Mouse (Mus musculus) midbrain, embryonic 13.5 days (tissue): ENCODE results near the gene Creb3l2. TPM values are rescaled to one million over a fixed set of nuclear protein-coding genes. Genes with fewer than 3 reads are reported as not detected.

Experiments used
- ATAC-seq: fragments of 200-750 bp; cut with Nextera tagmentation; 2 replicates; pipeline ENCODE4 v1.8.0; 2017; ENCODE audit warnings: mild to moderate bottlenecking, moderate TSS enrichment, moderate library complexity
- H3K27ac ChIP-seq: fragments of 300-500 bp; sonication (generic); 2 replicates; pipeline ENCODE4 v1.5.1; 2015; ENCODE audit warnings: inconsistent platforms, mild to moderate bottlenecking, moderate library complexity
- H3K27me3 ChIP-seq: fragments of 300-500 bp; sonication (generic); 2 replicates; pipeline ENCODE4 v1.6.1; 2015; ENCODE audit warnings: mild to moderate bottlenecking, inconsistent platforms
- H3K36me3 ChIP-seq: fragments of 300-500 bp; sonication (generic); 2 replicates; pipeline ENCODE4 v1.6.1; 2015; ENCODE audit warnings: mild to moderate bottlenecking, inconsistent platforms
- H3K4me1 ChIP-seq: fragments of 300-500 bp; sonication (generic); replicated peaks from 2 replicates; pipeline ENCODE4 v1.6.1; 2015; ENCODE audit warnings: inconsistent platforms
- H3K4me2 ChIP-seq: fragments of 300-500 bp; sonication (generic); replicated peaks from 2 replicates; pipeline ENCODE4 v1.6.1; 2015; ENCODE audit warnings: moderate library complexity, mild to moderate bottlenecking, inconsistent platforms
- H3K4me3 ChIP-seq: fragments of 300-500 bp; sonication (generic); replicated peaks from 2 replicates; pipeline ENCODE4 v1.5.1; 2015; ENCODE audit warnings: mild to moderate bottlenecking, inconsistent platforms
- H3K9ac ChIP-seq: fragments of 300-500 bp; sonication (generic); replicated peaks from 2 replicates; pipeline ENCODE4 v1.6.1; 2015; ENCODE audit warnings: mild to moderate bottlenecking, inconsistent platforms
- H3K9me3 ChIP-seq: fragments of 300-500 bp; sonication (generic); 2 replicates; pipeline ENCODE4 v1.6.1; 2016; ENCODE audit warnings: mild to moderate bottlenecking, inconsistent platforms
- WGBS: fragments of 180-500 bp; shearing (Covaris S2); methylation state at CpG from one replicate; pipeline ENCODE4 v1.1.7; 2015; 5-methylcytosine and 5-hydroxymethylcytosine counted together
- polyA plus RNA-seq: library from polyadenylated mRNA; unstranded; fragments of >200 nt; fragmentation: Nextera tagmentation; extraction: Ambion mirVana; gene quantifications from 2 replicates; pipeline ENCODE4 v1.2.1, GENCODE M21; 2015

Gene Creb3l2
- polyA plus RNA-seq, 1 experiment from 2014 or later = 3.3 TPM

GRCm38 (mm10) chr6:37401928-37402327 lies 40.0 kb downstream of the Creb3l2 start:
- Histone ChIP-seq H3K27ac (no peak overlapping the region), H3K36me3 (no peaks in the 10 kb centered on the region), H3K4me2 (no peak overlapping the region), H3K9ac (no peak overlapping the region), H3K4me1 (peaks cover 7% of the 10 kb centered on the region; the same call in 1 of the 2 replicates), H3K9me3 (no peaks in the 10 kb centered on the region), H3K4me3 (no peak overlapping the region), H3K27me3 (no peaks in the 10 kb centered on the region)
- 66% methylated on average over 7 of the region's 7 CpGs for WGBS
- ATAC-seq = no peak

GRCm38 (mm10) chr6:37400866-37401525 lies 41.0 kb downstream of the Creb3l2 start:
- Histone ChIP-seq H3K27ac (no peak overlapping the region), H3K4me3 (no peak overlapping the region), H3K4me2 (no peak overlapping the region), H3K36me3 (no peaks in the 10 kb centered on the region), H3K27me3 (no peaks in the 10 kb centered on the region), H3K4me1 (peaks cover 7% of the 10 kb centered on the region; the same call in 1 of the 2 replicates), H3K9me3 (no peaks in the 10 kb centered on the region), H3K9ac (no peak overlapping the region)
- WGBS = 87% methylated on average over 11 of the region's 11 CpGs
- ATAC-seq = no peak

GRCm38 (mm10) chr6:37400167-37400566 lies 41.8 kb downstream of the Creb3l2 start:
- WGBS = 93% methylated on average over 4 of the region's 4 CpGs

GRCm38 (mm10) chr6:37398943-37399342 lies 43.0 kb downstream of the Creb3l2 start:
- WGBS = 86% methylated on average over 10 of the region's 10 CpGs
- no peak overlapping the region for H3K4me2 ChIP-seq
- no peaks in the 10 kb centered on the region for H3K27me3 ChIP-seq
- no peaks in the 10 kb centered on the region for H3K36me3 ChIP-seq
- H3K4me3 ChIP-seq = no peak overlapping the region
- H3K9me3 ChIP-seq = no peaks in the 10 kb centered on the region
- H3K9ac ChIP-seq = no peak overlapping the region
- ATAC-seq = no peak
- H3K27ac ChIP-seq = no peak overlapping the region
- H3K4me1 ChIP-seq = peaks cover 7% of the 10 kb centered on the region; the same call in 1 of the 2 replicates

More at GRCm38 (mm10) chr6:37400167-37400566, 41.8 kb downstream of the Creb3l2 start:
- Histone ChIP-seq H3K4me3 (no peak overlapping the region), H3K4me2 (no peak overlapping the region), H3K9ac (no peak overlapping the region), H3K9me3 (no peaks in the 10 kb centered on the region), H3K36me3 (no peaks in the 10 kb centered on the region), H3K27ac (no peak overlapping the region), H3K4me1 (peaks cover 7% of the 10 kb centered on the region; the same call in 1 of the 2 replicates), H3K27me3 (no peaks in the 10 kb centered on the region)
- no peak for ATAC-seq

- H3K4me2 ChIP-seq = no peak overlapping the region
- no peak overlapping the region for H3K27ac ChIP-seq
- no peaks in the 10 kb centered on the region for H3K36me3 ChIP-seq
- H3K27me3 ChIP-seq = no peaks in the 10 kb centered on the region
- WGBS = 87% methylated on average over 9 of the region's 9 CpGs
- no peak for ATAC-seq
- H3K9ac ChIP-seq = no peak overlapping the region
- peaks cover 7% of the 10 kb centered on the region; the same call in 1 of the 2 replicates for H3K4me1 ChIP-seq
- no peaks in the 10 kb centered on the region for H3K9me3 ChIP-seq
- H3K4me3 ChIP-seq = no peak overlapping the region
Observed at GRCm38 (mm10) chr6:37397973-37398372, 44.0 kb downstream of the Creb3l2 start.

- Histone ChIP-seq H3K36me3 (no peaks in the 10 kb centered on the region), H3K4me3 (no peak overlapping the region), H3K27ac (no peak overlapping the region), H3K9me3 (no peaks in the 10 kb centered on the region), H3K4me2 (no peak overlapping the region), H3K9ac (no peak overlapping the region), H3K27me3 (no peaks in the 10 kb centered on the region), H3K4me1 (peaks cover 13% of the 10 kb centered on the region)
- WGBS = 81% methylated on average over 4 of the region's 4 CpGs
- ATAC-seq = no peak
Observed at GRCm38 (mm10) chr6:37397254-37397653, 44.7 kb downstream of the Creb3l2 start.

- H3K4me3 ChIP-seq = no peak overlapping the region
- no peaks in the 10 kb centered on the region for H3K36me3 ChIP-seq
- H3K9ac ChIP-seq = no peak overlapping the region
- no peaks in the 10 kb centered on the region for H3K27me3 ChIP-seq
- no peaks in the 10 kb centered on the region for H3K9me3 ChIP-seq
- WGBS = 88% methylated on average over 4 of the region's 4 CpGs
- ATAC-seq = no peak
- H3K27ac ChIP-seq = no peak overlapping the region
- no peak overlapping the region for H3K4me2 ChIP-seq
- H3K4me1 ChIP-seq = peaks cover 13% of the 10 kb centered on the region
Observed at GRCm38 (mm10) chr6:37396127-37396526, 45.8 kb downstream of the Creb3l2 start.

GRCm38 (mm10) chr6:37393263-37393662 lies 48.7 kb downstream of the Creb3l2 start:
- H3K36me3 ChIP-seq = no peaks in the 10 kb centered on the region
- H3K9ac ChIP-seq = no peak overlapping the region
- no peaks in the 10 kb centered on the region for H3K9me3 ChIP-seq
- no peak overlapping the region for H3K4me2 ChIP-seq
- ATAC-seq = no peak
- peaks cover 8% of the 10 kb centered on the region; the same call in 1 of the 2 replicates for H3K4me1 ChIP-seq
- 57% methylated on average over 6 of the region's 6 CpGs for WGBS
- H3K27me3 ChIP-seq = no peaks in the 10 kb centered on the region
- no peak overlapping the region for H3K27ac ChIP-seq
- no peak overlapping the region for H3K4me3 ChIP-seq

GRCm38 (mm10) chr6:37392262-37392661 lies 49.7 kb downstream of the Creb3l2 start:
- WGBS = 63% methylated on average over 6 of the region's 6 CpGs
- H3K9me3 ChIP-seq = no peaks in the 10 kb centered on the region
- no peak overlapping the region for H3K4me3 ChIP-seq
- no peak for ATAC-seq
- H3K4me1 ChIP-seq = peaks cover 8% of the 10 kb centered on the region; the same call in 1 of the 2 replicates
- H3K27me3 ChIP-seq = no peaks in the 10 kb centered on the region
- no peak overlapping the region for H3K9ac ChIP-seq
- H3K4me2 ChIP-seq = no peak overlapping the region
- no peak overlapping the region for H3K27ac ChIP-seq
- H3K36me3 ChIP-seq = no peaks in the 10 kb centered on the region

- Histone ChIP-seq H3K27ac (no peak overlapping the region), H3K36me3 (no peaks in the 10 kb centered on the region), H3K4me2 (no peak overlapping the region), H3K4me3 (no peak overlapping the region), H3K27me3 (no peaks in the 10 kb centered on the region), H3K9ac (no peak overlapping the region), H3K4me1 (peaks cover 8% of the 10 kb centered on the region; the same call in 1 of the 2 replicates), H3K9me3 (no peaks in the 10 kb centered on the region)
- 84% methylated on average over 7 of the region's 7 CpGs for WGBS
- ATAC-seq = no peak
Observed at GRCm38 (mm10) chr6:37391313-37391712, 50.6 kb downstream of the Creb3l2 start.

GRCm38 (mm10) chr6:37388960-37389359 lies 53.0 kb downstream of the Creb3l2 start:
- Histone ChIP-seq H3K4me1 (peaks cover 8% of the 10 kb centered on the region; the same call in 1 of the 2 replicates), H3K4me3 (no peak overlapping the region), H3K9ac (no peak overlapping the region), H3K27me3 (no peaks in the 10 kb centered on the region), H3K27ac (no peak overlapping the region), H3K4me2 (no peak overlapping the region), H3K36me3 (no peaks in the 10 kb centered on the region), H3K9me3 (no peaks in the 10 kb centered on the region)
- WGBS = 85% methylated on average over 8 of the region's 8 CpGs
- ATAC-seq = no peak

- Histone ChIP-seq H3K4me1 (peaks cover 8% of the 10 kb centered on the region; the same call in 1 of the 2 replicates), H3K4me2 (no peak overlapping the region)
Observed at GRCm38 (mm10) chr6:37388501-37388900, 53.4 kb downstream of the Creb3l2 start.

More at GRCm38 (mm10) chr6:37388501-37388900, 53.4 kb downstream of the Creb3l2 start:
- Histone ChIP-seq H3K36me3 (no peaks in the 10 kb centered on the region), H3K9me3 (no peaks in the 10 kb centered on the region), H3K27ac (no peak overlapping the region), H3K4me3 (no peak overlapping the region), H3K27me3 (no peaks in the 10 kb centered on the region), H3K9ac (no peak overlapping the region)
- no peak for ATAC-seq
- WGBS = 94% methylated on average over 6 of the region's 6 CpGs
